Mouse (Mus musculus) G1E (cell line): ENCODE results near the gene Nod2. TPM values are rescaled to one million over a fixed set of nuclear protein-coding genes. Genes with fewer than 3 reads are reported as not detected.

Experiments used
- ATAC-seq: 2 replicates; pipeline ENCODE4 v1.8.0; 2016; ENCODE audit warnings: mild to moderate bottlenecking; ENCODE audit not compliant: insufficient number of reproducible peaks, poor library complexity, low FRiP score, severe bottlenecking; ENCODE audit errors: extremely low read depth
- DNase-seq: peaks from one replicate; pipeline ENCODE4 v3.0.0; 2012; ENCODE audit warnings: low spot score
- H3K27me3 ChIP-seq: 2 replicates; pipeline ENCODE4 v1.6.1; 2012; ENCODE audit warnings: mild to moderate bottlenecking, low read length, inconsistent platforms; ENCODE audit not compliant: insufficient read depth
- H3K36me3 ChIP-seq: replicated peaks from 2 replicates; pipeline ENCODE3; 2012; ENCODE audit warnings: mild to moderate bottlenecking, inconsistent platforms
- H3K4me1 ChIP-seq: 2 replicates; pipeline ENCODE4 v1.6.1; 2012; ENCODE audit warnings: low read depth, low read length, inconsistent platforms, mixed read lengths; ENCODE audit not compliant: insufficient read depth
- H3K4me3 ChIP-seq: 2 replicates; pipeline ENCODE4 v1.5.1; 2012; ENCODE audit warnings: low read depth, mild to moderate bottlenecking, inconsistent platforms, low read length, moderate library complexity, mixed read lengths
- H3K9me3 ChIP-seq: replicated peaks from 2 replicates; pipeline ENCODE4 v1.6.1; 2012; ENCODE audit warnings: inconsistent platforms
- CTCF ChIP-seq: IDR thresholded peaks from 2 replicates; pipeline ENCODE4 v1.5.1; 2012; ENCODE audit warnings: low read depth, low read length, inconsistent platforms, mixed read lengths
- GATA1 ChIP-seq: IDR thresholded peaks from 2 replicates; pipeline ENCODE4 v1.6.1; 2012; ENCODE audit warnings: borderline replicate concordance, low read length, inconsistent platforms, mixed read lengths
- GATA2 ChIP-seq: IDR thresholded peaks from 2 replicates; pipeline ENCODE4 v1.6.1; 2012; ENCODE audit warnings: low read depth, low read length, inconsistent platforms, borderline replicate concordance
- POLR2AphosphoS5 ChIP-seq: IDR thresholded peaks from 2 replicates; pipeline ENCODE4 v1.6.1; 2012; ENCODE audit warnings: low read depth, low read length, inconsistent platforms; ENCODE audit not compliant: insufficient replicate concordance
- TAL1 ChIP-seq: conservative IDR thresholded peaks from 2 replicates; pipeline ENCODE4 v1.6.1; 2012; ENCODE audit warnings: low read depth, low read length, inconsistent platforms, mixed read lengths
- polyA plus RNA-seq: library from polyadenylated mRNA; stranded (reverse); fragments of >175 nt; gene quantifications from 2 replicates; pipeline ENCODE4 v1.2.3, GENCODE M21; 2012
- total RNA-seq, 2 experiments: library from RNA; stranded (forward) in 1 of 2; stranded (reverse) in 1 of 2; fragments of 200-1000 nt in 1 of 2; fragments of >200 nt in 1 of 2; fragmentation: Nextera tagmentation in 1 of 2; gene quantifications; 2 replicates each; pipeline ENCODE4 v1.2.3; 2014 to 2017

The Nod2 gene
- total and polyA plus RNA-seq, 3 experiments, result 0.07 to 1.1 (median 0.22) TPM

GRCm38 (mm10) chr8:88668400-88669086, 21.4 kb downstream of the Nod2 start:
- peaks cover 12% of the 10 kb centered on the region; the same call in 1 of the 2 replicates for H3K27me3 ChIP-seq
- no peak overlapping the region for H3K4me3 ChIP-seq

GRCm38 (mm10) chr8:88670782-88671181, 23.7 kb downstream of the Nod2 start:
- peaks cover 9% of the 10 kb centered on the region; the same call in 1 of the 2 replicates for H3K27me3 ChIP-seq
- ATAC-seq (no peak), DNase-seq (no peak)
- peaks cover 35% of the 10 kb centered on the region for H3K4me1 ChIP-seq
- H3K36me3 ChIP-seq, result no peaks in the 10 kb centered on the region
- no peaks in the 10 kb centered on the region for H3K9me3 ChIP-seq
- TF ChIP-seq GATA2 (no peak), GATA1 (no peak), CTCF (no peak), TAL1 (no peak), POLR2AphosphoS5 (no peak)
- no peak overlapping the region for H3K4me3 ChIP-seq

More at GRCm38 (mm10) chr8:88668400-88669086, 21.4 kb downstream of the Nod2 start:
- no peaks in the 10 kb centered on the region for H3K9me3 ChIP-seq
- no peak for TF ChIP-seq TAL1
- TF ChIP-seq GATA1, result no peak
- no peak for TF ChIP-seq CTCF
- TF ChIP-seq GATA2, result no peak
- no peak for TF ChIP-seq POLR2AphosphoS5
- ATAC-seq (no peak), DNase-seq (no peak)
- no peaks in the 10 kb centered on the region for H3K36me3 ChIP-seq
- H3K4me1 ChIP-seq, result peaks cover 58% of the 10 kb centered on the region

GRCm38 (mm10) chr8:88671575-88671974, 24.5 kb downstream of the Nod2 start:
- ATAC-seq, result no peak
- TF ChIP-seq TAL1, result no peak
- no peak for TF ChIP-seq GATA2
- TF ChIP-seq POLR2AphosphoS5, result no peak
- no peak for TF ChIP-seq CTCF
- TF ChIP-seq GATA1, result no peak
- Histone ChIP-seq H3K9me3 (no peaks in the 10 kb centered on the region), H3K36me3 (no peaks in the 10 kb centered on the region), H3K4me3 (no peak overlapping the region), H3K27me3 (peaks cover 9% of the 10 kb centered on the region; the same call in 1 of the 2 replicates), H3K4me1 (peaks cover 27% of the 10 kb centered on the region)
- DNase-seq, result no peak

GRCm38 (mm10) chr8:88673859-88674258, 26.7 kb downstream of the Nod2 start:
- TF ChIP-seq GATA1, result no peak
- no peak for TF ChIP-seq CTCF
- TF ChIP-seq POLR2AphosphoS5, result no peak
- TF ChIP-seq TAL1, result no peak
- no peak for TF ChIP-seq GATA2
- H3K36me3 ChIP-seq, result no peaks in the 10 kb centered on the region
- no peaks in the 10 kb centered on the region for H3K9me3 ChIP-seq
- peaks cover 9% of the 10 kb centered on the region; the same call in 1 of the 2 replicates for H3K27me3 ChIP-seq
- no peak overlapping the region for H3K4me3 ChIP-seq
- peaks cover 4% of the 10 kb centered on the region for H3K4me1 ChIP-seq
- DNase-seq (no peak), ATAC-seq (no peak)

- Histone ChIP-seq H3K4me3 (no peak overlapping the region), H3K27me3 (peaks cover 6% of the 10 kb centered on the region; the same call in 1 of the 2 replicates), H3K36me3 (no peaks in the 10 kb centered on the region), H3K4me1 (no peaks in the 10 kb centered on the region), H3K9me3 (no peaks in the 10 kb centered on the region)
- TF ChIP-seq POLR2AphosphoS5 (no peak), GATA1 (no peak), CTCF (no peak), TAL1 (no peak), GATA2 (no peak)
- ATAC-seq, result no peak
- no peak for DNase-seq
These were observed 28.5 kb downstream of the Nod2 start for GRCm38 (mm10) chr8:88675372-88676165.

- H3K4me1 ChIP-seq, result no peaks in the 10 kb centered on the region
- H3K4me3 ChIP-seq, result no peak overlapping the region
- no peak for TF ChIP-seq GATA1
- DNase-seq (no peak), ATAC-seq (no peak)
- H3K27me3 ChIP-seq, result peaks cover 8% of the 10 kb centered on the region
- H3K9me3 ChIP-seq, result no peaks in the 10 kb centered on the region
- no peaks in the 10 kb centered on the region for H3K36me3 ChIP-seq
These were observed 30.0 kb downstream of the Nod2 start for GRCm38 (mm10) chr8:88677071-88677470.
